ENCODE assay signal across 10 mouse cellular contexts in the genomic region with DNA sequence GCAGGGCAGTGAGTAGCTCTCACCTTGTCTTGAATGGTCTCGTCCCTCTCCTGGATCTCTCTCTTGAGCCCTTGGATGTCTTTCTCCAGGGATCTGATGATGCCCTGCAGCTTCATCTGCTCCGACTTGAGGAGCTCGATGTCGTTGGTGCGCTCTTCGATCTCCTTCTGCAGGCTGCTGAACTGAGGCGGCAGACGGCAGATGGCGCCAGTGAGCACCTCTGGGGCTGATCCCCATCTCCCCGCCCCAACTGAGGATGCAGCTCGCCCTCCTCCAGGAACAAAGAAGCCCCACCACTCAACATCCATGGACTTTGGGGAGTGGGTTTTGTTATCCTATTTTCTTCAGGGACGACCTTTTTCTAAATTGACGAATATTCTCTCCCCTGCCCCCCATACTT. TPM values are rescaled to one million over a fixed set of nuclear protein-coding genes. Genes with fewer than 3 reads are reported as not detected.
DNase-seq lines count a peak whose midpoint lies in the region; ATAC-seq and TF ChIP-seq lines count a peak whose summit lies in the region.
"Had no signal": no experiment of that assay in that cellular context is flagged by ENCODE, and none has a peak within 500 bp of the region (broad histone marks: within the 10 kb centered on the region; RNA-seq: fewer than 3 reads in every experiment).

No protein-coding gene starts in this region.

- peak; percentile 72 for TF ChIP-seq CTCF in left cerebral cortex, adult 2 months (IDR thresholded peaks at IDR 0.05)
- peak; percentile 32; the same call in 1 of the 2 replicates for TF ChIP-seq CTCF in G1E (IDR thresholded peaks at IDR 0.05; ENCODE audit: low read depth, low read length)
- TF ChIP-seq CTCF in olfactory bulb, adult 2 months (IDR thresholded peaks at IDR 0.05; ENCODE audit: insufficient read depth, low read depth, low read length), result 0 out of 2 replicates have a peak, but pooled peaks have one; percentile 22

- H3K4me3 ChIP-seq in left cerebral cortex, adult 2 months, result no peak overlapping the region
- no peak overlapping the region for H3K4me3 ChIP-seq in G1E (ENCODE audit: low read depth, low read length)
- no peak overlapping the region for H3K4me3 ChIP-seq in olfactory bulb, adult 2 months (ENCODE audit: insufficient read depth, low read depth, low read length)
- H3K4me3 ChIP-seq: neural tube, embryonic 13.5 days had no signal

- peaks cover 23% of the 10 kb centered on the region for H3K27me3 ChIP-seq in G1E (ENCODE audit: insufficient read depth, low read length)
- H3K27me3 ChIP-seq: neural tube, embryonic 13.5 days had no signal

- peak; percentile 6 for DNase-seq in cerebellum, adult 8-10 months
- DNase-seq in cerebellum, adult 9-11 months, result no peak
- peak; percentile 31 to 57 for DNase-seq in left cerebral cortex, adult 2 months (ENCODE audit: extremely low spot score in 1 of 2, low spot score in 2 of 2)
- no peak for DNase-seq in left cerebral cortex, adult 9 months (ENCODE audit: low spot score in 2 of 2)
- peak; percentile 22 for DNase-seq in G1E (ENCODE audit: low spot score)
- peak; percentile 21 for DNase-seq in induced T-regulatory cell, adult 2 months (ENCODE audit: low read depth)
- no peak for DNase-seq in urinary bladder, postnatal 36 days (ENCODE audit: low spot score in 2 of 2)

- 39% methylated on average over 13 of the region's 13 CpGs for WGBS in olfactory bulb, adult 2 months

- TF ChIP-seq POLR2A in olfactory bulb, adult 2 months (IDR thresholded peaks at IDR 0.05; ENCODE audit: insufficient read depth, low read depth, low read length), result no peak

- ATAC-seq in G1E (ENCODE audit: extremely low read depth, insufficient number of reproducible peaks, low FRiP score, poor library complexity, severe bottlenecking), result no peak

- 0 out of 2 replicates have a peak, but pooled peaks cover 2% of the 10 kb centered on the region for H3K9me3 ChIP-seq in G1E (replicated peaks)

- H3K4me1 ChIP-seq in G1E (ENCODE audit: insufficient read depth, low read depth, low read length), result no peaks in the 10 kb centered on the region
- no peaks in the 10 kb centered on the region for H3K4me1 ChIP-seq in olfactory bulb, adult 2 months (ENCODE audit: control insufficient read depth, insufficient read depth, low read length)
- H3K4me1 ChIP-seq: neural tube, embryonic 13.5 days had no signal

- H3K27ac ChIP-seq in left cerebral cortex, adult 2 months, result no peak overlapping the region
- no peak overlapping the region for H3K27ac ChIP-seq in olfactory bulb, adult 2 months (ENCODE audit: insufficient read depth, low read depth, low read length)
- H3K27ac ChIP-seq: neural tube, embryonic 13.5 days had no signal

- intact Hi-C loops in left cerebral cortex, adult 2 months (cut with DNase I), result loop anchor here (1.0 to 10.0 kb wide), 3 partner anchors 132 to 495 kb away; no protein-coding TSS in a partner anchor

- no peaks in the 10 kb centered on the region for H3K36me3 ChIP-seq in G1E (replicated peaks)
- H3K36me3 ChIP-seq: neural tube, embryonic 13.5 days had no signal

RNA-seq across cellular contexts. Expression of a gene that starts 35.5 kb away (rescaled TPM):
- 1 to 10 TPM; 5.0 to 7.1 TPM for total RNA-seq in left cerebral cortex, adult 2 months (2021)
- total RNA-seq in G1E (2014; fragmentation: Nextera tagmentation) (not detected in 2 replicates), G1E (2017) (0.22 TPM in 1 of 2 replicates, not detected in the other)
- polyA plus RNA-seq in G1E (2012), result not detected in 2 replicates
- not detected in 2 replicates for polyA plus RNA-seq in olfactory bulb, adult 2 months (2012; ENCODE audit: insufficient read depth, insufficient read length, low replicate concordance, missing spikeins)
- polyA plus RNA-seq: neural tube, embryonic 13.5 days had no signal

RNA-seq across cellular contexts. Expression of a gene that starts 41.3 kb away (rescaled TPM):
- total RNA-seq in left cerebral cortex, adult 2 months (2021), result under 1 TPM; 0.72 to 0.82 TPM
- total RNA-seq in G1E (2014; fragmentation: Nextera tagmentation) (not detected in 2 replicates), G1E (2017) (0.05 TPM in 1 of 2 replicates, not detected in the other)
- polyA plus RNA-seq in G1E (2012), result not detected in 2 replicates
- polyA plus RNA-seq in olfactory bulb, adult 2 months (2012; ENCODE audit: insufficient read depth, insufficient read length, low replicate concordance, missing spikeins), result not detected in 2 replicates

RNA-seq across cellular contexts. Expression of a gene that starts 41.3 kb away (rescaled TPM):
- 10 to 100 TPM; 52.7 to 61.4 TPM for total RNA-seq in left cerebral cortex, adult 2 months (2021)
- 116 and 153 TPM in 2 replicates for total RNA-seq in G1E (2014; fragmentation: Nextera tagmentation)
- total RNA-seq in G1E (2017), result 116 and 127 TPM in 2 replicates
- 25.0 and 41.7 TPM in 2 replicates for polyA plus RNA-seq in G1E (2012)
- not detected in 2 replicates for polyA plus RNA-seq in olfactory bulb, adult 2 months (2012; ENCODE audit: insufficient read depth, insufficient read length, low replicate concordance, missing spikeins)

RNA-seq across cellular contexts. Expression of a gene that starts 52.5 kb away (rescaled TPM):
- not detected for total RNA-seq in left cerebral cortex, adult 2 months (2021)
- total RNA-seq in G1E (2014; fragmentation: Nextera tagmentation) (not detected in 2 replicates), G1E (2017) (not detected in 2 replicates)
- polyA plus RNA-seq in G1E (2012), result not detected in 2 replicates
- polyA plus RNA-seq in olfactory bulb, adult 2 months (2012; ENCODE audit: insufficient read depth, insufficient read length, low replicate concordance, missing spikeins), result not detected in 2 replicates
- total RNA-seq: layer of hippocampus, postnatal 25 days had no signal
- polyA plus RNA-seq: neural tube, embryonic 13.5 days had no signal

Comparison
In these comparisons a context has a peak if more than half of its experiments do, and no peak if none do; other contexts are left out.
1. DNase-seq: peak in cerebellum, adult 8-10 months (single experiment), left cerebral cortex, adult 2 months (2 of 2), G1E (single experiment) and induced T-regulatory cell, adult 2 months (single experiment); none in cerebellum, adult 9-11 months (single experiment), left cerebral cortex, adult 9 months (0 of 2) and urinary bladder, postnatal 36 days (0 of 2).
2. CTCF ChIP-seq: peak in every context shown above with its lines; median percentile 72 in left cerebral cortex, adult 2 months; 32 in G1E; 22 in olfactory bulb, adult 2 months.
3. RNA of a gene that starts 35.5 kb away (total RNA-seq): 5.0 to 7.1 TPM in left cerebral cortex, adult 2 months; 0.22 TPM in G1E; every median in the first group is over 4 times any median in the second.